Mouse (Mus musculus) E14TG2a.4 (cell line): ENCODE measurements around the gene Ern1.

Experiments used
- CTCF ChIP-seq: conservative IDR thresholded peaks from 2 replicates; pipeline ENCODE4 v1.5.1; 2014; ENCODE audit warnings: low read length
- NANOG ChIP-seq: IDR thresholded peaks from 2 replicates; pipeline ENCODE4 v1.6.1; 2014; ENCODE audit warnings: borderline replicate concordance, low read length, mixed read lengths
- POU5F1 ChIP-seq: IDR thresholded peaks from 2 replicates; pipeline ENCODE4 v1.6.1; 2014; ENCODE audit warnings: low read length, borderline replicate concordance

- TF ChIP-seq CTCF (no peak), POU5F1 (no peak), NANOG (no peak)
Observed at GRCm38 (mm10) chr11:106527147-106527821, 39.6 kb upstream of the Ern1 start.
